Mouse (Mus musculus): ENCODE results near the gene Tmed8. TPM values are rescaled to one million over a fixed set of nuclear protein-coding genes. Genes with fewer than 3 reads are reported as not detected.

The Tmed8 gene
- polyA plus RNA-seq, 1 experiment from 2014 or later = 5.2 TPM

DNA sequence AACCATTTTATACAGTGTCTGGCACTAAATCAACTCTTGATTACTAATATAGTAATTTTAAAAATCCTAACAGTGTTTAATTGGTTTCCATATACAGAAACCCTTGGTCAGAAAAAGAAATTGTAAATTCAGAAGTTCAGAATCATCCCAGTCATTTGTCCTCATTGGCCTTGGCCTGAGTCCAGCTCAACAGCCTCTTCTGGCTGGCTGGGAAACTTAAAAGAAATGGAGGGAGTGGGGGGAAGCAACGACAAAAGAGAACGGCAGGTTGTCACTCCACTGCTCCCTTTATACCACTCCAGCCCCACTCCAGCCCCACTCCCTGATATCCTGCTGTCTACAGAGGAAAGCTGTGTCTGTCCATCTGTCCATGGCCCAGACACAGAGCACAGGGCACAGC lies 69.1 kb downstream of the Tmed8 start:
- Histone ChIP-seq H3K4me3 (no peak overlapping the region), H3K36me3 (peaks cover 29% of the 10 kb centered on the region), H3K27ac (replicated peaks) (no peak overlapping the region), H3K4me2 (no peak overlapping the region), H3K4me1 (replicated peaks) (no peaks in the 10 kb centered on the region), H3K9me3 (no peaks in the 10 kb centered on the region), H3K9ac (no peak overlapping the region), H3K27me3 (no peaks in the 10 kb centered on the region)
- no peak for ATAC-seq (ENCODE audit: low FRiP score, low read depth)
- WGBS = 40% methylated on average over 2 of the region's 2 CpGs

DNA sequence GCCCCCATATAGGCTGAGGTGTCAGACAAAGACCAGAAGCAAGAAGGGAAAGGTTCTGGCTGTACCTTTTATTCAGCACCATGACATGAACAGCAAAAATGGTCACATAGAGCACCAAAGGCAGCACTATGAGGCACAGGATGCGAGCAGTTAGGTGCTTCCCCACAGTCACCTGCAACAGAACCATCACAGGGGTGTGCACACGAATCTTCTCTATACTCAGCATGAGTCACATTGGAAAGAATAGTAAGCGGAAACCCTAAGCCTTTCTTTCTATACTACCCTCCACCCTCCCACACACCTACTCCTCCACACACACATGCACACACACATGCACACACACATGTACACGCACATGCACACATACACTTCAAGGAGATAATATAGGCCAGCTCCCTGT lies 70.0 kb downstream of the Tmed8 start:
- Histone ChIP-seq H3K9ac (no peak overlapping the region), H3K36me3 (peaks cover 29% of the 10 kb centered on the region), H3K4me3 (no peak overlapping the region), H3K27ac (replicated peaks) (no peak overlapping the region), H3K4me1 (replicated peaks) (no peaks in the 10 kb centered on the region), H3K27me3 (no peaks in the 10 kb centered on the region), H3K9me3 (no peaks in the 10 kb centered on the region), H3K4me2 (no peak overlapping the region)
- ATAC-seq (ENCODE audit: low FRiP score, low read depth) = no peak
- WGBS = 97% methylated on average over 4 of the region's 4 CpGs

DNA sequence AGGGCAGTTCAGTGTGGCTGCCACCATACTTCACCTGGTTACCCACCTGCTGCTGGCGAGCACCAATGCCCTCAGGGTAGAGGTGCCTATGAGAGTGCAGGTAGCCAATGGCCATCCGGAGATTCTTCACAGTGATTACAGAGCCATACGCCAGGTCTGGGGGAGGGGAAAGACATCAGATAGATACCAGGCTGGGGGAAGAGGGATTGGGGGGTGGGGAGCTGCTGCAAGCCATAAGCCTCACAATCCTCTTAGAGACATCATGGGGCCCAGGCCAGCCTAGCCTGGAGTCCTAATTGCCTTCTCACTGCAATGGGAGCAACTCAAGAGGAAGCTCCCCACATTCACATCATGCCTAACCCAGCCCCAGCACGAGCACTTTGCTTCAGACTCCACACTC lies 73.0 kb downstream of the Tmed8 start:
- no peaks in the 10 kb centered on the region for H3K4me1 ChIP-seq (replicated peaks)

DNA sequence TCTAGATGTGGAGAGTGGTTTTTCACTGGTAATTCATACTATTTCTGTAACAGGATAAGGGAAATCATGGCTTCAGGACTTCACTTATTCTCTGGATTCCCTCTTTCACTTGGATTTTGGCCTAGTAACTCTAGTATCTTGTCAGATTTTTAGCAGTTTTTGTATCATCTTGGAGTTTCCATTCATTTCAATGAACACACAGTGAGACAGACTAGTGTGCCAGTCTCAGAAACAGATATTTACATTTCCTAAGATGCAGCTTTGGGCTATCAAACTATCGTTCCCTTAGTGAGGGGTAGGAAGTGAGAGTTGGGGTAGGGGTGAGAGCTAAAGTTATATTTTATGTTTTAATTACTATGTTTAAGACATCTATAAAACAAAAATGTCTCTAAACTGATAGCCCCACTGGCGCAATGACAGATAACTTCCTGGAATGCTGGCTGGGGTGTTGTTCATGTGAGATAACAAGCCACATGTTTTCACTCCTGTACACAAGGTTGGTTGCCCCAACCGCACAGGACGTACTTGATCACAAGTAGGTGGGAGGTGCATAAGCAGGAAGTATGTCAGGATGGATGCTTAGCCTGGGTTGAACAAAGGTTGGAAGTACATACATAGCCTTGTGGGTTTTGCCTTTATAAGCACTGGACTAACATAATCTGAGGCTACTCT lies 78.2 kb downstream of the Tmed8 start:
- Histone ChIP-seq H3K4me1 (replicated peaks) (no peaks in the 10 kb centered on the region), H3K4me2 (no peak overlapping the region), H3K4me3 (no peak overlapping the region), H3K9me3 (no peaks in the 10 kb centered on the region), H3K36me3 (peaks cover 43% of the 10 kb centered on the region), H3K27ac (replicated peaks) (no peak overlapping the region), H3K9ac (no peak overlapping the region), H3K27me3 (no peaks in the 10 kb centered on the region)
- ATAC-seq (ENCODE audit: low FRiP score, low read depth) = no peak
- WGBS = 95% methylated on average over 4 of the region's 4 CpGs

More for the DNA sequence above, 73.0 kb downstream of the Tmed8 start:
- Histone ChIP-seq H3K27me3 (no peaks in the 10 kb centered on the region), H3K36me3 (peaks cover 29% of the 10 kb centered on the region), H3K27ac (replicated peaks) (no peak overlapping the region), H3K4me3 (no peak overlapping the region), H3K9me3 (no peaks in the 10 kb centered on the region), H3K9ac (no peak overlapping the region), H3K4me2 (no peak overlapping the region)
- WGBS = 85% methylated on average over 4 of the region's 4 CpGs
- no peak for ATAC-seq (ENCODE audit: low FRiP score, low read depth)

Other genes starting within 250 kb of the Tmed8 start
- gene Zdhhc22, start 210.0 kb downstream of the Tmed8 start, polyA plus RNA-seq (2015; fragmentation: Nextera tagmentation; extraction: Ambion mirVana) = 21.8 and 22.0 TPM in 2 replicates
- gene Tmem63c, start 179.1 kb downstream of the Tmed8 start, polyA plus RNA-seq (2015; fragmentation: Nextera tagmentation; extraction: Ambion mirVana) = 10.3 and 11.1 TPM in 2 replicates
- gene Ngb, start 97.9 kb downstream of the Tmed8 start, polyA plus RNA-seq (2015; fragmentation: Nextera tagmentation; extraction: Ambion mirVana) = 4.9 TPM in 2 replicates
- gene Gstz1, start 53.3 kb downstream of the Tmed8 start, polyA plus RNA-seq (2015; fragmentation: Nextera tagmentation; extraction: Ambion mirVana) = 29.3 and 30.0 TPM in 2 replicates
- gene Pomt2, start 52.5 kb downstream of the Tmed8 start, polyA plus RNA-seq (2015; fragmentation: Nextera tagmentation; extraction: Ambion mirVana) = 14.7 and 14.8 TPM in 2 replicates
- gene Samd15, start 731 bp downstream of the Tmed8 start, polyA plus RNA-seq (2015; fragmentation: Nextera tagmentation; extraction: Ambion mirVana) = 2.0 and 2.4 TPM in 2 replicates
- gene Noxred1, start 38.3 kb upstream of the Tmed8 start, polyA plus RNA-seq (2015; fragmentation: Nextera tagmentation; extraction: Ambion mirVana) = 1.1 and 1.2 TPM in 2 replicates
- 52.2 and 55.2 TPM in 2 replicates for gene Vipas39, start 65.8 kb upstream of the Tmed8 start, polyA plus RNA-seq (2015; fragmentation: Nextera tagmentation; extraction: Ambion mirVana)
- gene Ahsa1, start 66.0 kb upstream of the Tmed8 start, polyA plus RNA-seq (2015; fragmentation: Nextera tagmentation; extraction: Ambion mirVana) = 208 and 221 TPM in 2 replicates
- 1.7 and 1.9 TPM in 2 replicates for gene Ism2, start 99.3 kb upstream of the Tmed8 start, polyA plus RNA-seq (2015; fragmentation: Nextera tagmentation; extraction: Ambion mirVana)
- gene Sptlc2, start 187.9 kb upstream of the Tmed8 start, polyA plus RNA-seq (2015; fragmentation: Nextera tagmentation; extraction: Ambion mirVana) = 57.6 and 63.6 TPM in 2 replicates
- 242 and 258 TPM in 2 replicates for gene Slirp, start 243.4 kb upstream of the Tmed8 start, polyA plus RNA-seq (2015; fragmentation: Nextera tagmentation; extraction: Ambion mirVana)
- 36.6 and 37.5 TPM in 2 replicates for gene Alkbh1, start 243.6 kb upstream of the Tmed8 start, polyA plus RNA-seq (2015; fragmentation: Nextera tagmentation; extraction: Ambion mirVana)